Mouse (Mus musculus) limb, embryonic 15.5 days (tissue): ENCODE data around the gene Mpg. TPM values are rescaled to one million over a fixed set of nuclear protein-coding genes. Genes with fewer than 3 reads are reported as not detected.

Experiments
- ATAC-seq: fragments of 200-750 bp; cut with Nextera tagmentation; 2 replicates; pipeline ENCODE4 v1.8.0; 2017; ENCODE audit warnings: low read depth, moderate TSS enrichment; ENCODE audit not compliant: insufficient number of reproducible peaks, low FRiP score, low TSS enrichment
- H3K27ac ChIP-seq: fragments of 300-500 bp; sonication (generic); 2 replicates; pipeline ENCODE4 v1.5.1; 2015; ENCODE audit warnings: moderate library complexity, mild to moderate bottlenecking, inconsistent platforms
- H3K27me3 ChIP-seq: fragments of 300-500 bp; sonication (generic); 2 replicates; pipeline ENCODE4 v1.6.1; 2015; ENCODE audit warnings: inconsistent platforms
- H3K36me3 ChIP-seq: fragments of 300-500 bp; sonication (generic); 2 replicates; pipeline ENCODE4 v1.6.1; 2015; ENCODE audit warnings: inconsistent platforms
- H3K4me1 ChIP-seq: fragments of 300-500 bp; sonication (generic); 2 replicates; pipeline ENCODE4 v1.6.1; 2015; ENCODE audit warnings: inconsistent platforms
- H3K4me2 ChIP-seq: fragments of 300-500 bp; sonication (generic); 2 replicates; pipeline ENCODE4 v1.6.1; 2015; ENCODE audit warnings: mild to moderate bottlenecking, inconsistent platforms
- H3K4me3 ChIP-seq: fragments of 300-500 bp; sonication (generic); 2 replicates; pipeline ENCODE4 v1.5.1; 2015; ENCODE audit warnings: mild to moderate bottlenecking, inconsistent platforms
- H3K9ac ChIP-seq: fragments of 300-500 bp; sonication (generic); 2 replicates; pipeline ENCODE4 v1.6.1; 2015; ENCODE audit warnings: inconsistent platforms
- H3K9me3 ChIP-seq: fragments of 300-500 bp; sonication (generic); 2 replicates; pipeline ENCODE4 v1.6.1; 2016; ENCODE audit warnings: inconsistent platforms
- WGBS: fragments of 180-500 bp; shearing (Covaris S2); methylation state at CpG from one replicate; pipeline ENCODE4 v1.1.7; 2015; 5-methylcytosine and 5-hydroxymethylcytosine counted together
- polyA plus RNA-seq: library from polyadenylated mRNA; unstranded; fragments of >200 nt; fragmentation: Nextera tagmentation; extraction: Ambion mirVana; gene quantifications from 2 replicates; pipeline ENCODE4 v1.2.1, GENCODE M21; 2015

Mpg gene
- polyA plus RNA-seq, 1 experiment from 2014 or later: 39.4 TPM

- no peak for ATAC-seq
- Histone ChIP-seq H3K4me2 (no peak overlapping the region), H3K27me3 (no peaks in the 10 kb centered on the region), H3K36me3 (peaks cover 79% of the 10 kb centered on the region), H3K27ac (no peak overlapping the region), H3K9ac (no peak overlapping the region), H3K9me3 (no peaks in the 10 kb centered on the region), H3K4me1 (no peaks in the 10 kb centered on the region), H3K4me3 (no peak overlapping the region)
- WGBS: 84% methylated on average over 8 of the region's 8 CpGs
These were observed 24.8 kb downstream of the Mpg start for GRCm38 (mm10) chr11:32250880-32251763.

DNA sequence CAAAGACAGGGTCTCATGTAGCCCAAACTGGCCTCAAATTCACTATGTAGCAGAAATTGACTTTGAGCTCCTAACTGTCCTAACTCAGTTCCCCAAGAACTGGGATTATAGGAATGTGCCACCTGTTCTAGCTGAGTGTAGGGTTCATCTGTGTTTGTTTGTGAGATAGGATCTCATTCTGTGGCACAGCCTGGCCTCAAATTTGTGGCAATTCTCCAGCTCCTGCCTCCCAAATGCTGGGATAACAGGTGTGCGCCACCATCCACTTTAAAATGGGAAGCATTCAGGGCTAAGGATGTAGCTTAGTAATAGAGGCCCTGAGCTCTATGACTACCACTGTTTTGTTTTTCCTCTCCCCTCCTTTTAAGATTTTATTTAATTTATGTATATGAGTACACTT is 26.8 kb downstream of the Mpg start:
- no peak for ATAC-seq
- H3K4me3 ChIP-seq: no peak overlapping the region
- H3K4me2 ChIP-seq: no peak overlapping the region
- H3K27ac ChIP-seq: no peak overlapping the region
- no peaks in the 10 kb centered on the region for H3K27me3 ChIP-seq
- 100% methylated on average over 1 of the region's 1 CpGs for WGBS
- H3K36me3 ChIP-seq: peaks cover 62% of the 10 kb centered on the region
- H3K4me1 ChIP-seq: no peaks in the 10 kb centered on the region
- H3K9me3 ChIP-seq: no peaks in the 10 kb centered on the region
- H3K9ac ChIP-seq: no peak overlapping the region

DNA sequence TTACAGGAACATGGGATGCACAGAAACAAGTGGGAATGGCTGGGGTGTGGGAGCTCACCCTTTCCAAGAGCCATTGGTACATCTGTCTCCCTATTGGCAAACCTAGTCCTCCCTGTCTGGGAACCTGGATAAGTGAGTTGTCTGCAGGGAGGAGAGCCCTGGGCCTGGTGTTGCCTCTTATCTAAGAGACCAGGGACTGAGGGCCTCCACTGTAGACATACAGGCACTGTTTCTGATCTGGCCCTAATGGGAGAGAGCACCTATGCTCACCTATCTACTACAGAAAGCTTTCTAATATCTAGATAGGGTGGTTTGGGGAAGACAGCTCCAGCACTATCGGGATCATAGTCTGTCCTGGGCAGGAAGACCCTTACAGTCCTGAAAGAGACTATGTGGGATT is 29.8 kb downstream of the Mpg start:
- 93% methylated on average over 1 of the region's 1 CpGs for WGBS
- no peak overlapping the region for H3K4me2 ChIP-seq
- H3K27me3 ChIP-seq: no peaks in the 10 kb centered on the region
- no peak overlapping the region for H3K27ac ChIP-seq
- H3K4me3 ChIP-seq: no peak overlapping the region
- H3K36me3 ChIP-seq: peaks cover 45% of the 10 kb centered on the region
- no peaks in the 10 kb centered on the region for H3K4me1 ChIP-seq
- ATAC-seq: no peak
- no peak overlapping the region for H3K9ac ChIP-seq
- no peaks in the 10 kb centered on the region for H3K9me3 ChIP-seq

DNA sequence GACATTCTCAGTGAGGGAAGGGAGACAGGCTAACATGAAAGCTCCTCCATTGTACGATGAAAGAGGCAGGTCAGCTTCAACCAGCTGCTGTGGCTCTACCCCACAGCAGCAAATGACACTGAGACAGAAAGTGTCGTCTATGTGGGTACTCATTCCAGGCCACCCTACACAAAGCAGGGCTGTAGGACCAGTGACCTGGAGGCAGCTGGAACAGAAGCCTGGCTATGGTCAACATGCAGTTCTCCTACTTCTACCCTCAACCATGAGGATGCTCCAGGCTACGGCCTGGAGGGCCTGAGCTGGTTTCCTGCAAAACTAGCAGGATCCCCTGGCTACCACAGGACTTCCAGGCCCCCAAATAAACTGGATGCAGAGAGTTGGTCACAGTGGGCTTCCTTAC is 30.3 kb downstream of the Mpg start:
- Histone ChIP-seq H3K4me2 (no peak overlapping the region), H3K4me3 (no peak overlapping the region), H3K9me3 (no peaks in the 10 kb centered on the region), H3K27ac (no peak overlapping the region), H3K9ac (no peak overlapping the region), H3K4me1 (no peaks in the 10 kb centered on the region), H3K27me3 (no peaks in the 10 kb centered on the region), H3K36me3 (peaks cover 43% of the 10 kb centered on the region)
- WGBS: 88% methylated on average over 3 of the region's 3 CpGs
- no peak for ATAC-seq

GRCm38 (mm10) chr11:32262674-32263415 is 36.5 kb downstream of the Mpg start:
- Histone ChIP-seq H3K9ac (no peak overlapping the region), H3K36me3 (peaks cover 14% of the 10 kb centered on the region), H3K4me3 (no peak overlapping the region), H3K4me1 (peaks cover 9% of the 10 kb centered on the region), H3K4me2 (no peak overlapping the region), H3K9me3 (no peaks in the 10 kb centered on the region), H3K27me3 (no peaks in the 10 kb centered on the region), H3K27ac (no peak overlapping the region)
- no peak for ATAC-seq
- WGBS: 70% methylated on average over 10 of the region's 10 CpGs

DNA sequence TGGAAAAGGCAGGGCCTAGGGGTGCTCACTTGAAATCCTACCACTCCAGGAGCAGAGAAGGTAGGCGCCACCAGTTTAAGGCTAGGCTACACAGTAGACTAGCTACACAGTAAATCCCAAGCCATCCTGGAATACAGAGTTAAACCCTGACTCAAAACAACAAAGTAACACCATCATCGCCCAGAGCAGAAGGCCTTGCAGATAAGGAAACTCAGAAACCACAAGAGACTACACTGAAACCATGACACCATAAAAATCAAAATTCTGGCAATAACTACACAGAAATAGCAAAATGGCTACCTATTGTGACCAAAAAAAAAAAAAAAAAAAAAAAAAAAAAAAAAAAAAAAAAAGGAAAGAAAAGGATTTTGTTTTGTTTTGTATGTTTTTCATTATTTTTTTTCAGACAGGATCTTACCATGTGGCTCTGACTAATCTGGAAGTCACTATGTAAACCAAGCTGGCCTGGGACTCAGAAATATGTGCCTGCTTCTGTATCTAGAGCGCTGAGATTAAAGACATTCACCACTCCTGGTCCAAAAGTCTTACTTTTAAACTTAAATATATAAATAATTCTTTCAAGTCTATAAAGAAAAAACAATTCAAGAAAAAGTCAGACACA is 38.9 kb downstream of the Mpg start:
- Histone ChIP-seq H3K4me3 (no peak overlapping the region), H3K27me3 (no peaks in the 10 kb centered on the region), H3K27ac (no peak overlapping the region), H3K4me2 (no peak overlapping the region), H3K9me3 (no peaks in the 10 kb centered on the region), H3K36me3 (peaks cover 13% of the 10 kb centered on the region), H3K9ac (no peak overlapping the region), H3K4me1 (peaks cover 15% of the 10 kb centered on the region)
- 87% methylated on average over 3 of the region's 3 CpGs for WGBS
- ATAC-seq: no peak

- H3K4me3 ChIP-seq: no peak overlapping the region
- no peaks in the 10 kb centered on the region for H3K9me3 ChIP-seq
- H3K9ac ChIP-seq: no peak overlapping the region
- peaks cover 7% of the 10 kb centered on the region for H3K36me3 ChIP-seq
- 96% methylated on average over 6 of the region's 6 CpGs for WGBS
- peaks cover 15% of the 10 kb centered on the region for H3K4me1 ChIP-seq
- H3K27me3 ChIP-seq: no peaks in the 10 kb centered on the region
- no peak overlapping the region for H3K4me2 ChIP-seq
- ATAC-seq: no peak
- no peak overlapping the region for H3K27ac ChIP-seq
These were observed 39.9 kb downstream of the Mpg start for GRCm38 (mm10) chr11:32266194-32266593.

- H3K4me2 ChIP-seq: peak overlapping the region; percentile 56
- H3K36me3 ChIP-seq: peaks cover 7% of the 10 kb centered on the region
- peak overlapping the region; percentile 95 for H3K27ac ChIP-seq
- no peak for ATAC-seq
- H3K27me3 ChIP-seq: no peaks in the 10 kb centered on the region
- H3K4me3 ChIP-seq: peak overlapping the region; percentile 82
- peak overlapping the region; percentile 95 for H3K9ac ChIP-seq
- no peaks in the 10 kb centered on the region for H3K9me3 ChIP-seq
- WGBS: 21% methylated on average over 6 of the region's 6 CpGs
- peaks cover 15% of the 10 kb centered on the region for H3K4me1 ChIP-seq
These were observed 40.5 kb downstream of the Mpg start for GRCm38 (mm10) chr11:32266776-32267175.

DNA sequence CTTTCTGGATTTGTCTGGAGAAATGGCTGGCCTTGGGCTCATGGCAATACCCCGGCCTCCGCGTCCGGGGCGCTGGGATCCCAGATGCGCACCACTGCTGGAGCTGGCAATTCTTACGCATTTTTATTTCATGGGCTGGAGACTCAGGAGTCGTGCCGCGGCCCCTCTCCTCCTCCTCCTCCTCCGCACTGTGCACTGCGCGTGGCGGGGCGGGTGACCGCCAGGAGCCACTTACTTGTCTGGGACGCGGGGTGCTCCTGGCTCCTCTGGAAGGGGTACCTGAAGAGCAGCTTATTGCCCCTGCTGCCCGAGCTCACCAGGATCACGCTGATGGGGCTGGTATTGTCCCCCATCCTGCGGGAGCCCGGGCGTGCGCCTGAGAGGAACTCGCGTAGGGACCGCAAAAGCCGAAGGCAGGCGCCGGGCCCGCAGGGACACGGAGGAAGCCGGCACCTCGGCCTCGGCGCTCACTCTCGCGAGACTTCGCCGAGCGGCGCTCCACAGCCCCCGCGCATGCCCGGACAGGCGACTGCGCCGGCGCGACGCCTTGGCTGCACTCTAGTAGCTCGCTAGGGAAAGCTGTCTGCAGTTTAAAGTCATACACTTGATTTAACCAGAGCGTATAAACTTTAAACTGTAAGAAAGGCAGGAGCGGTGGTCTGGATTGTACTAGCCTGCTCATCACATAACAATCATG is 41.0 kb downstream of the Mpg start, which contains the start of gene Nprl3:
TSS of gene Nprl3 (minus strand) at position 520 of the 697 bp plus-strand sequence.
- peaks cover 5% of the 10 kb centered on the region for H3K36me3 ChIP-seq
- peak within 1 kb of the TSS; percentile 95 for H3K9ac ChIP-seq
- no peaks in the 10 kb centered on the region for H3K27me3 ChIP-seq
- H3K4me2 ChIP-seq: peak within 1 kb of the TSS; percentile 56
- peaks cover 15% of the 10 kb centered on the region for H3K4me1 ChIP-seq
- no peaks in the 10 kb centered on the region for H3K9me3 ChIP-seq
- peak; percentile 97 for ATAC-seq
- peak within 1 kb of the TSS; percentile 95 for H3K27ac ChIP-seq
- peak within 1 kb of the TSS; percentile 82 for H3K4me3 ChIP-seq
- WGBS: under 1% methylated on average over 54 of the region's 54 CpGs

DNA sequence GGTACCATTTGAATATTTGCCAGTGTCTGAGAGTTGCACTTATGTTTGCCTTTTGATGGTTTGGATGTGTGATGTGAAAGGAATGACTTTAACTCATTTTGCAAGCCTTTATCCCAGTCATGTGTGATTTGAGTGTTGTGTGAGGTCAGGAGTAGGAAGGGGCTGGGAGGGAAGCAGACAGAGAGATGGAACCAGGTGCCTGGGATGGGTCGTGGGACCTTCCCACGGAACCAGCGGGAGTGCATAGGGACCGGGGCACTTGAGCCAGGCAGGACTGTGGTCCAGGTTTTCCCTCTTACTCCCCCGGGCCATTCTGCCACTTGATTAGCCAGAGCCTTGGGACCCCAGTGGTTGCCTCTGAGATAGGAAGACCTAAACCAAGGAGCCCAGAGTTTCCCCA is 41.7 kb downstream of the Mpg start:
- no peak for ATAC-seq
- 17% methylated on average over 5 of the region's 5 CpGs for WGBS

GRCm38 (mm10) chr11:32268952-32269351 is 42.6 kb downstream of the Mpg start:
- H3K9me3 ChIP-seq: no peaks in the 10 kb centered on the region
- no peak overlapping the region for H3K4me3 ChIP-seq
- H3K4me1 ChIP-seq: peaks cover 15% of the 10 kb centered on the region
- no peak overlapping the region for H3K27ac ChIP-seq
- H3K27me3 ChIP-seq: no peaks in the 10 kb centered on the region
- no peak overlapping the region for H3K4me2 ChIP-seq
- no peak overlapping the region for H3K9ac ChIP-seq
- 83% methylated on average over 5 of the region's 5 CpGs for WGBS
- no peak for ATAC-seq
- no peaks in the 10 kb centered on the region for H3K36me3 ChIP-seq

More for the DNA sequence above, 41.7 kb downstream of the Mpg start:
- H3K4me3 ChIP-seq: peak overlapping the region; percentile 82
- H3K36me3 ChIP-seq: no peaks in the 10 kb centered on the region
- peak overlapping the region; percentile 56 for H3K4me2 ChIP-seq
- H3K9me3 ChIP-seq: no peaks in the 10 kb centered on the region
- peak overlapping the region; percentile 95 for H3K9ac ChIP-seq
- H3K27me3 ChIP-seq: no peaks in the 10 kb centered on the region
- H3K4me1 ChIP-seq: peaks cover 15% of the 10 kb centered on the region
- peak overlapping the region; percentile 95 for H3K27ac ChIP-seq
